Mouse (Mus musculus): Measurements from ENCODE around the gene Abca3. TPM values are rescaled to one million over a fixed set of nuclear protein-coding genes. Genes with fewer than 3 reads are reported as not detected.

Abca3 gene
- polyA plus RNA-seq, 1 experiment, result 52.2 TPM

- H3K27ac ChIP-seq (ENCODE audit: insufficient read depth, low read length), result no peak overlapping the region
- TF ChIP-seq CTCF (IDR thresholded peaks at IDR 0.05; ENCODE audit: extremely low read depth, insufficient read depth, low read length) (no peak), POLR2A (IDR thresholded peaks at IDR 0.05; ENCODE audit: extremely low read depth, insufficient read depth, low read length) (no peak)
- no peaks in the 10 kb centered on the region for H3K4me1 ChIP-seq (ENCODE audit: control insufficient read depth, insufficient read depth, low read length)
Measured at GRCm38 (mm10) chr17:24375094-24375712, 23.5 kb downstream of the Abca3 start.

GRCm38 (mm10) chr17:24375886-24376285, 24.1 kb downstream of the Abca3 start:
- Histone ChIP-seq H3K4me3 (ENCODE audit: insufficient read depth, low read length) (no peak overlapping the region), H3K4me1 (ENCODE audit: control insufficient read depth, insufficient read depth, low read length) (no peaks in the 10 kb centered on the region), H3K27ac (ENCODE audit: insufficient read depth, low read length) (no peak overlapping the region)
- TF ChIP-seq CTCF (IDR thresholded peaks at IDR 0.05; ENCODE audit: extremely low read depth, insufficient read depth, low read length) (no peak), POLR2A (IDR thresholded peaks at IDR 0.05; ENCODE audit: extremely low read depth, insufficient read depth, low read length) (no peak)

More at GRCm38 (mm10) chr17:24375094-24375712, 23.5 kb downstream of the Abca3 start:
- H3K4me3 ChIP-seq (ENCODE audit: insufficient read depth, low read length), result no peak overlapping the region

- no peak for TF ChIP-seq POLR2A (IDR thresholded peaks at IDR 0.05; ENCODE audit: extremely low read depth, insufficient read depth, low read length)
- TF ChIP-seq CTCF (IDR thresholded peaks at IDR 0.05; ENCODE audit: extremely low read depth, insufficient read depth, low read length), result no peak
- H3K4me1 ChIP-seq (ENCODE audit: control insufficient read depth, insufficient read depth, low read length), result no peaks in the 10 kb centered on the region
- H3K4me3 ChIP-seq (ENCODE audit: insufficient read depth, low read length), result no peak overlapping the region
- H3K27ac ChIP-seq (ENCODE audit: insufficient read depth, low read length), result no peak overlapping the region
Measured at GRCm38 (mm10) chr17:24378496-24378895, 26.7 kb downstream of the Abca3 start.

GRCm38 (mm10) chr17:24383789-24384188, 32.0 kb downstream of the Abca3 start:
- Histone ChIP-seq H3K27ac (ENCODE audit: insufficient read depth, low read length) (no peak overlapping the region), H3K4me3 (ENCODE audit: insufficient read depth, low read length) (no peak overlapping the region), H3K4me1 (ENCODE audit: control insufficient read depth, insufficient read depth, low read length) (no peaks in the 10 kb centered on the region)
- no peak for TF ChIP-seq CTCF (IDR thresholded peaks at IDR 0.05; ENCODE audit: extremely low read depth, insufficient read depth, low read length)

- no peaks in the 10 kb centered on the region for H3K4me1 ChIP-seq (ENCODE audit: control insufficient read depth, insufficient read depth, low read length)
- H3K27ac ChIP-seq (ENCODE audit: insufficient read depth, low read length), result no peak overlapping the region
- TF ChIP-seq CTCF (IDR thresholded peaks at IDR 0.05; ENCODE audit: extremely low read depth, insufficient read depth, low read length) (no peak), POLR2A (IDR thresholded peaks at IDR 0.05; ENCODE audit: extremely low read depth, insufficient read depth, low read length) (no peak)
- no peak overlapping the region for H3K4me3 ChIP-seq (ENCODE audit: insufficient read depth, low read length)
Measured at GRCm38 (mm10) chr17:24388711-24389110, 37.0 kb downstream of the Abca3 start.

GRCm38 (mm10) chr17:24389865-24390264, 38.1 kb downstream of the Abca3 start:
- Histone ChIP-seq H3K4me1 (ENCODE audit: control insufficient read depth, insufficient read depth, low read length) (no peaks in the 10 kb centered on the region), H3K4me3 (ENCODE audit: insufficient read depth, low read length) (no peak overlapping the region), H3K27ac (ENCODE audit: insufficient read depth, low read length) (no peak overlapping the region)
- TF ChIP-seq POLR2A (IDR thresholded peaks at IDR 0.05; ENCODE audit: extremely low read depth, insufficient read depth, low read length) (no peak), CTCF (IDR thresholded peaks at IDR 0.05; ENCODE audit: extremely low read depth, insufficient read depth, low read length) (peak; percentile 76)

GRCm38 (mm10) chr17:24391149-24391548, 39.4 kb downstream of the Abca3 start:
- no peak overlapping the region for H3K4me3 ChIP-seq (ENCODE audit: insufficient read depth, low read length)
- H3K4me1 ChIP-seq (ENCODE audit: control insufficient read depth, insufficient read depth, low read length), result no peaks in the 10 kb centered on the region
- H3K27ac ChIP-seq (ENCODE audit: insufficient read depth, low read length), result no peak overlapping the region
- TF ChIP-seq CTCF (IDR thresholded peaks at IDR 0.05; ENCODE audit: extremely low read depth, insufficient read depth, low read length) (peak; percentile 42), POLR2A (IDR thresholded peaks at IDR 0.05; ENCODE audit: extremely low read depth, insufficient read depth, low read length) (no peak)

- TF ChIP-seq CTCF (IDR thresholded peaks at IDR 0.05; ENCODE audit: extremely low read depth, insufficient read depth, low read length) (no peak), POLR2A (IDR thresholded peaks at IDR 0.05; ENCODE audit: extremely low read depth, insufficient read depth, low read length) (no peak)
- Histone ChIP-seq H3K4me3 (ENCODE audit: insufficient read depth, low read length) (no peak overlapping the region), H3K27ac (ENCODE audit: insufficient read depth, low read length) (no peak overlapping the region), H3K4me1 (ENCODE audit: control insufficient read depth, insufficient read depth, low read length) (no peaks in the 10 kb centered on the region)
Measured at GRCm38 (mm10) chr17:24393527-24393926, 41.8 kb downstream of the Abca3 start.

GRCm38 (mm10) chr17:24394456-24394855, 42.7 kb downstream of the Abca3 start:
- H3K4me1 ChIP-seq (ENCODE audit: control insufficient read depth, insufficient read depth, low read length), result no peaks in the 10 kb centered on the region
- TF ChIP-seq POLR2A (IDR thresholded peaks at IDR 0.05; ENCODE audit: extremely low read depth, insufficient read depth, low read length) (no peak), CTCF (IDR thresholded peaks at IDR 0.05; ENCODE audit: extremely low read depth, insufficient read depth, low read length) (no peak)
- no peak overlapping the region for H3K4me3 ChIP-seq (ENCODE audit: insufficient read depth, low read length)
- no peak overlapping the region for H3K27ac ChIP-seq (ENCODE audit: insufficient read depth, low read length)

- TF ChIP-seq POLR2A (IDR thresholded peaks at IDR 0.05; ENCODE audit: extremely low read depth, insufficient read depth, low read length) (no peak), CTCF (IDR thresholded peaks at IDR 0.05; ENCODE audit: extremely low read depth, insufficient read depth, low read length) (no peak)
- H3K27ac ChIP-seq (ENCODE audit: insufficient read depth, low read length), result no peak overlapping the region
Measured at GRCm38 (mm10) chr17:24402371-24402770, 50.6 kb downstream of the Abca3 start.

More at GRCm38 (mm10) chr17:24402371-24402770, 50.6 kb downstream of the Abca3 start:
- Histone ChIP-seq H3K4me1 (ENCODE audit: control insufficient read depth, insufficient read depth, low read length) (no peaks in the 10 kb centered on the region; the same call in 1 of the 2 replicates), H3K4me3 (ENCODE audit: insufficient read depth, low read length) (no peak overlapping the region)
